In the genomic region with DNA sequence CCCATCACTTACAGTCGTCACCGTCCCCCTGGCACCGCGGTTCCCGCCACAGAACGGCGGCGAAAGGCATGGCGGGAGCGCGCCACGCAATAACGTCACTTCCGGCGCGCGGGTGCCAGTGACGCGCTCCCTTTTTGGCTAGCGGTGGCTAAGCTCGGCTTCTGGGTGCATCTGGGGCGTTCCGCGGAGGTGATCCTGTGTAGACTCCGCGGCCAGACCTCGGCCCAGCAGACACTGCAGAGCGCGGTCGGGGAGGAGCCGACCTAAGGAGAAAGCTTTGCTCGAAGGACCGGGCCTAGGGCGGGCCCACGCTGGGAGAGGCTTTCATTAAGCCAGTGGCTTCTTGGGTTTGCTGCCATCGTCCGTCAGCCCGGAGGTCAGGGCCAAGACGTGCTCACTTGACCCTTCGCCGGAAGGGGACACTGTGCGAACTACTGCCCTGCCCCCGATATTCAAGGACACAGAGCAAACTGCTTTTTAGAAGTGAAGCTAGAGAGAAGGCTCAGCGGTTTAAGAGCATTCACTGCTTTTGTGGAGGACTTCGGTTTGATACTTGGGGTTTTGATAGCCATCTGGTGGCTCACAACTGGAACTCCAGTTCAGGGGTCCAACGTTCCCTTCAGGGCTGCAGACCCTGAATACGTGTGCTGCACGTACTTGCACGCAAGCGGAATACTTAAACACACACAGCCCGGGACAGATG, we compare ENCODE assay signal across 8 mouse cellular contexts. TPM values are rescaled to one million over a fixed set of nuclear protein-coding genes. Genes with fewer than 3 reads are reported as not detected.
DNase-seq lines count a peak whose midpoint lies in the region; ATAC-seq lines count a peak whose summit lies in the region.

A gene (minus strand): TSS at position 65 of the 703 bp plus-strand sequence.

- under 1% methylated on average over 51 of the region's 51 CpGs for WGBS in intestine, embryonic 16.5 days
- under 1% methylated on average over 51 of the region's 51 CpGs for WGBS in midbrain, embryonic 10.5 days

- peak within 1 kb of the TSS; percentile 93 for H3K27ac ChIP-seq in intestine, embryonic 16.5 days (ENCODE audit: low read length)
- H3K27ac ChIP-seq in midbrain, embryonic 10.5 days (replicated peaks), result peak within 1 kb of the TSS; percentile 97

- peak; percentile 95 for DNase-seq in adrenal gland, adult 2 months
- peak; percentile 96 for DNase-seq in embryo, embryonic 11 days
- peak; percentile 90 to 94 for DNase-seq in gastrocnemius, postnatal 36 days
- DNase-seq in left cerebral cortex, postnatal 36 days (ENCODE audit: low spot score in 2 of 2), result peak; percentile 95 to 97
- peak; percentile 93 for DNase-seq in midbrain, embryonic 10.5 days (ENCODE audit: low spot score)
- DNase-seq in right cerebral cortex, postnatal 36 days (ENCODE audit: low spot score in 2 of 2), result peak; percentile 90
- peak; percentile 88 to 90 for DNase-seq in urinary bladder, postnatal 4 days (ENCODE audit: low spot score in 2 of 2)

- peak within 1 kb of the TSS; percentile 60 for H3K4me3 ChIP-seq in intestine, embryonic 16.5 days (ENCODE audit: low read length)
- H3K4me3 ChIP-seq in midbrain, embryonic 10.5 days, result peak within 1 kb of the TSS; percentile 80

- peaks cover 3% of the 10 kb centered on the region for H3K36me3 ChIP-seq in intestine, embryonic 16.5 days (ENCODE audit: control insufficient read depth, insufficient read depth, low read length)
- peaks cover 32% of the 10 kb centered on the region for H3K36me3 ChIP-seq in midbrain, embryonic 10.5 days

- no peaks in the 10 kb centered on the region for H3K9me3 ChIP-seq in intestine, embryonic 16.5 days (ENCODE audit: control insufficient read depth, low read length)
- H3K9me3 ChIP-seq in midbrain, embryonic 10.5 days (replicated peaks), result no peaks in the 10 kb centered on the region

- ATAC-seq in intestine, embryonic 16.5 days, result peak; percentile 95

- H3K4me2 ChIP-seq in intestine, embryonic 16.5 days (ENCODE audit: low read depth, low read length), result peak within 1 kb of the TSS; percentile 88

- peaks cover 11% of the 10 kb centered on the region for H3K4me1 ChIP-seq in intestine, embryonic 16.5 days (ENCODE audit: control insufficient read depth, insufficient read depth, low read length)
- H3K4me1 ChIP-seq in midbrain, embryonic 10.5 days, result peaks cover 26% of the 10 kb centered on the region

- H3K27me3 ChIP-seq in intestine, embryonic 16.5 days (replicated peaks; ENCODE audit: control insufficient read depth, insufficient read depth, low read length), result no peaks in the 10 kb centered on the region
- H3K27me3 ChIP-seq in midbrain, embryonic 10.5 days (ENCODE audit: low read depth, poor library complexity, severe bottlenecking), result no peaks in the 10 kb centered on the region

- H3K9ac ChIP-seq in intestine, embryonic 16.5 days (ENCODE audit: low read depth, low read length), result peak within 1 kb of the TSS; percentile 85

- intact Hi-C loops in gastrocnemius, postnatal 36 days (cut with DNase I), result loop anchor here (2.0 kb wide), 1 partner anchor 21 kb away; a partner anchor contains a TSS
- intact Hi-C loops in left cerebral cortex, postnatal 36 days (cut with DNase I), result loop anchor here (2.0 to 5.0 kb wide), 2 partner anchors 21 to 271 kb away; a partner anchor contains a TSS

RNA-seq across cellular contexts. Expression of the gene that starts here (rescaled TPM):
- total RNA-seq in adrenal gland, adult 2 months (2021), result 1 to 10 TPM; 3.4 to 7.8 TPM
- polyA plus RNA-seq in adrenal gland, adult 2 months (2012; rRNA removed), result not detected in 2 replicates
- 1 to 10 TPM; 5.8 to 7.1 TPM for total RNA-seq in gastrocnemius, postnatal 36 days (2021)
- polyA plus RNA-seq in intestine, embryonic 16.5 days (2015; fragmentation: Nextera tagmentation; extraction: Ambion mirVana), result 88.3 and 107 TPM in 2 replicates
- 1 to 10 TPM; 6.8 to 7.3 TPM for total RNA-seq in left cerebral cortex, postnatal 36 days (2021)
- 238 and 272 TPM in 2 replicates for polyA plus RNA-seq in midbrain, embryonic 10.5 days (2016; fragmentation: Nextera tagmentation; extraction: Ambion mirVana)

Comparison
In these comparisons a context has a peak if more than half of its experiments do, and no peak if none do; other contexts are left out.
1. Peak in every context shown above with its lines: DNase-seq, ATAC-seq, H3K4me3 ChIP-seq and H3K27ac ChIP-seq.
2. RNA of the gene that starts here (polyA plus RNA-seq): 238 to 272 TPM in midbrain, embryonic 10.5 days and 88.3 to 107 TPM in intestine, embryonic 16.5 days; not detected in adrenal gland, adult 2 months; every median in the first group is over 10 times any median in the second.